Mouse (Mus musculus) Patski (cell line): ENCODE data around the gene Moxd1. TPM values are rescaled to one million over a fixed set of nuclear protein-coding genes. Genes with fewer than 3 reads are reported as not detected.

Source experiments
- ATAC-seq: fragments of 100-300 bp; one replicate; pipeline ENCODE4 v1.8.0; 2021
- CTCF ChIA-PET: fragments of 350-600 bp; sonication (Branson Sonifier 250); formaldehyde crosslinking; loops from one replicate; lab custom pipeline; 2022; ENCODE audit warnings: inconsistent platforms; lab: Charles Lee
- POLR2A ChIA-PET: fragments of 350-600 bp; sonication (Branson Sonifier 250); formaldehyde crosslinking; loops from one replicate; lab custom pipeline; 2022; ENCODE audit warnings: antibody characterized with exemption, inconsistent platforms; lab: Charles Lee
- DNase-seq: peaks from one replicate; pipeline ENCODE4 v3.0.0-alpha.2; 2011; ENCODE audit warnings: low read depth, low spot score
- H3K27me3 ChIP-seq: fragments of 371-371 bp; one replicate; pipeline ENCODE4 v1.5.1; 2021
- CTCF ChIP-seq: fragments of 100-300 bp; IDR thresholded peaks from one replicate; pipeline ENCODE4 v1.5.1; 2021
- in situ Hi-C: fragments of 300-500 bp; cut with MboI; formaldehyde crosslinking; loops from 3 replicates; pipeline ENCODE4 v1.11.1; 2018; ENCODE audit warnings: low pct_unique_long_range_greater_than_20kb, mixed read lengths
- polyA plus RNA-seq: library from polyadenylated mRNA; unstranded; gene quantifications from one replicate; pipeline ENCODE4 v1.2.3, GENCODE M21; 2021

Gene Moxd1
- polyA plus RNA-seq, 1 experiment from 2014 or later, result not detected

DNA sequence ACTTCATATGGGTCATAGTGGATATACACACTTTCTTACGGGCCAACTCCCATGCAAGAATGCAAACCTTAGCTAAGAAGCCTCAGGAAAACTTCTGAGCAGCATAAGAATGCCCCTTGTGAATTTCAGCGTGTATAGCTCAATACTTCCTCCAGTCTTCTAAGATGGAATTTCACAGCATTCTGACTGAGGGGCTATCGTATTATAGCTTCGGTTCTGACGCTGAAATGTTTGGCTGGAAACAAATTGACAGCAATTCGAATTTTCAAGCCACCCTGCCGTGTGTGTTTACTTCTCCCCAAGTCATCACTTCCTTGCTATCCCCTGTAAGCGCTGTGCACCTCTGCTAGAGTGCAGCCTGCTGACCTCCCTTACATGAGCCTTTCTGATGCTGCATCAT lies 1.3 kb downstream of the Moxd1 start:
- ATAC-seq (no peak), DNase-seq (no peak)
- ChIA-PET POLR2A (no interaction called here), CTCF (interaction anchor here (0.9 kb wide), 1 partner anchor 20 kb away, joined by 3 read pairs; no protein-coding TSS in a partner anchor)
- no peak for TF ChIP-seq CTCF
- in situ Hi-C loops, result no loop called here
- peaks cover 19% of the 10 kb centered on the region for H3K27me3 ChIP-seq

DNA sequence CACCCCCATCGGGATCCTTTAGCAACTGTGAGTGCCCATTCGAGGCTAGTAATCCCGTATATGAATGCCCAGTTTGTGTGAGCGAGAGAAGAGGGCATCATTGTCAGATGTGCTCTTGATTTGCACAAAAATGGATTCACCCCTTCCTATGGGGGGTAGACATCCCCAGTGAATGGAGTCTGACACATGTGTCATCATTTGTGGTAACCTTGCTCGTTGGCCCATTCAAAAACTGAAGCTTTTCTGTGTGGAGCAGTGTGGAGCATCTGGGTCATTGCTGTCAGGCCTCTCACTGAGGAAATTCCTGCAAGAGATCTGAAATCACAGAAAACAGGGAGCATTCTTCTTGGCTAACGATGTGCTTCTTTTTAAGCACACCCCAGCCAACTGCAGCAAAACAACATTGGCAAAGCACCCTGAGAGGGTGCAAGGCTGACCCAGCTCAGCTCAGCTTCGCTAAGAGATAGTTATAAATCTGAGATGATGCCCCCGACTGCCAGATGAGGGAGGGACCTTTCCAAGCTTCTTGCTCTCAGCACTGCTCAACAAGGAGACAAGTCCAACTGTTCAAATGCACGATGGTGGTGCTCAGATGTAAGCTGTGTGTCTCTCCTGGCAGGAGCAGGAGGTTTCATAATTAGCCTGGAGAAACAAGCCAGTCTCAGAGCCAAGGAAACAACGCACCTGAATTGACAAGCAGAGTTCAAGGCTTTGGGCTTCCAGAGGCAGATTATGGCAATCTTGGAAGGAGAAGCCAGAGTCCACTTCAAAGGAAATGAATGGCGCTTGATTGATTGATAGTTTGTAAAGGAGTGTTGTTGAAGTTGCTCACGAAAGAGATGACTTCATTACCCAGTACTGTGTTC lies 5.2 kb downstream of the Moxd1 start:
- in situ Hi-C loops, result no loop called here
- H3K27me3 ChIP-seq, result peaks cover 15% of the 10 kb centered on the region
- no peak for DNase-seq
- CTCF ChIA-PET, result no interaction called here
- no peak for TF ChIP-seq CTCF
- no peak for ATAC-seq
- POLR2A ChIA-PET, result no interaction called here

DNA sequence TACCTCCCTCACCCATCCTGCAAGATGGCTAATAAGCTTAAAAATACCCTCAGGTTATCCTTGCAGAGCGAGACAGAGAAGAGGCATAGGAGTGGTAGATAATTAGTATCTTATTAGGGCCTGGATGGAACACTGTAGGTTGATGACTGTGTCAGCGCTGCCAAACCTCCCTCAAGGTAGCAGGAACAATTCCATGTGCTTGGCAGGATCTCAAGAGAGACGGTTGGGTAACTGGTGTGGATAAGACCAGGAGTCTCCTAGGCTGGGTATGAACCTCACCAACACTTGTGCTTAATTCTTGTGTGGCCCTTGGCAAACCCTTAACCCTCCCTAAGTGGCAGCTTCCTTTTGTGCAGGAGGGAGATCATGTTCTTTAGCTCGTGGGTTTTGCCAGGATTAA lies 9.0 kb downstream of the Moxd1 start:
- peaks cover 12% of the 10 kb centered on the region for H3K27me3 ChIP-seq
- ATAC-seq, result no peak
- DNase-seq, result no peak
- TF ChIP-seq CTCF, result no peak
- ChIA-PET CTCF (no interaction called here), POLR2A (no interaction called here)
- in situ Hi-C loops, result no loop called here

DNA sequence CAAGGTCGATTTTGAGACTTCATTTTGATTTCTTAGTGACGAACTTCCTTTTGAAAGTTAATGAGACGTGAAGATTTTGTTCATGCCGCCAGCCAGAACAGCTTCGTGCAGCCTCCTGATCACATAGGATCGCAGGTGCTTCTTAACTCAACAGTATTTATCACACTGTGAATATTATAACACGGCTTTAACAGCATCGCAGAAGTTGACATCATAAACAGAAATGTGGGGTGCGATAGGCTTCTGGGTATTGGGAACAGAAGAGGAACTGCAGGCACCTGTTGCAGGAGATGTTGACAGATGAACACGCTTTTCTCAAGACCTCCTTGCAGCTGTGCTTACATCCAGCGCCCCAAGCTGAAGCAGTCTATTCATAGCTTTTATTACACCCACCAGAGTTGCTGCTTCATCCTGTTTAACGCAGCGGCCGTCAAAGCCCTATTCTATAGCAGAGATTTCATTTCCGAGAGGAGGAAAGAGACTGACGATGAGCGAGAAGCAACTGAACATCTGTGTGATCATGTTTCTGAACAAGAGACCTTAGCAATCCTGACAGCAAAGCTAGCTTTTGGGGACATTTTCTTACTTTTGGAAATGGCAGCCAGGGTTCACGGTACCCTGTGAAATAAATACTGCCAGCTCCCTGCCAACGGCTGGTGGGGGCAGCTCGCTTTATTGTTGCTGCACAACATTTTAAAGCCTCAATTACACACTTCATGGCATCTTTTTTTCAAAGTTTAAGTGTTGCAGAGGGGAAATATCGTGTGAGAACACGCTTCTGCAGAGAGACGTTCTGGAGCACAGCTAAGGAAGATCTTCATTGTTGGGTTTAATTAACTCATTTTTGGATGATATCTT lies 12.3 kb downstream of the Moxd1 start:
- DNase-seq, result no peak
- peaks cover 29% of the 10 kb centered on the region for H3K27me3 ChIP-seq
- CTCF ChIA-PET, result interaction anchor here (0.8 kb wide), 1 partner anchor 14 kb away, joined by 3 read pairs; no protein-coding TSS in a partner anchor
- POLR2A ChIA-PET, result no interaction called here
- no peak for ATAC-seq
- TF ChIP-seq CTCF, result no peak
- in situ Hi-C loops, result no loop called here

DNA sequence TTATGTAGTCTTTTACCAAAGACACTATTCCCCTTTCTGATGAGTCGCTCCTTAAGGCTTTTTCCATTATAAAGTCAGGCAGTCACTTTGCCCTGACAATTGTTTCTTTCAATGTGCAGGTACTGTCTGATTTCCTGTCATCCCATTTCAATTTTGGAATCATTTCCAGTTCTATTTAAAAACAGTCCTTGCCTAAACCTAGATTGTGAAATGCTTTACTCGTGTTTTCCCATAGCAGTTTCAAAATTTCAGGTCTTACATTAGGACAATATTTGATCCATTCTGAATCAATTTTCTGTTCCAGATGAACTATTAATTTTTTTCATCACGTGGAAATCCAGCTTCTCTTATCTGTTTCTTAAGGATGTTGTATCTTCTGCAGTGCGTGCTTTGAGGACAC lies 23.5 kb downstream of the Moxd1 start:
- TF ChIP-seq CTCF, result no peak
- in situ Hi-C loops, result no loop called here
- ATAC-seq (no peak), DNase-seq (no peak)
- peaks cover 54% of the 10 kb centered on the region for H3K27me3 ChIP-seq
- POLR2A ChIA-PET, result no interaction called here
- CTCF ChIA-PET, result interaction anchor here (1.0 to 2.2 kb wide), 2 partner anchors 10 to 14 kb away, joined by 3 to 6 read pairs; no protein-coding TSS in a partner anchor

DNA sequence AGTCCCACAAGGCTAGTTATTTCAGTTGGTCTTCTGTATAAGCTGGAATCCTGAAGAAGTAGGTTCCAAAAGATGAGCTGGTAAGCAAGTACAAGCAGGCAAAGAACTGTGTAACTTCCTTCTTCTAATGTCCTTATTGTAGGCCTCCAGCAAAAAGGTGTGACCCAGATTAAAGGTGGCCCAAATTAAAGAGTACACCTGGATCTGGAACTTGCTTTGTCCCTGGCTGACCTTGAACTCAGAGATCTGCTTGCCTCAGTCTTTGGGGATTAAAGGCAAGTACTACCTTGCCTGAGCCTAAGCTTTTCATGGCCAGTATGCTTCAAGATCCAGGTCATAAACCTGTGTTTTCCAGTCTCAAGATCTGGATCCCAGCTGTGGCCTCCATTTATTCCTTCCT lies 24.8 kb downstream of the Moxd1 start:
- ChIA-PET CTCF (no interaction called here), POLR2A (no interaction called here)
- ATAC-seq (no peak), DNase-seq (no peak)
- no peak for TF ChIP-seq CTCF
- in situ Hi-C loops, result no loop called here
- peaks cover 49% of the 10 kb centered on the region for H3K27me3 ChIP-seq

DNA sequence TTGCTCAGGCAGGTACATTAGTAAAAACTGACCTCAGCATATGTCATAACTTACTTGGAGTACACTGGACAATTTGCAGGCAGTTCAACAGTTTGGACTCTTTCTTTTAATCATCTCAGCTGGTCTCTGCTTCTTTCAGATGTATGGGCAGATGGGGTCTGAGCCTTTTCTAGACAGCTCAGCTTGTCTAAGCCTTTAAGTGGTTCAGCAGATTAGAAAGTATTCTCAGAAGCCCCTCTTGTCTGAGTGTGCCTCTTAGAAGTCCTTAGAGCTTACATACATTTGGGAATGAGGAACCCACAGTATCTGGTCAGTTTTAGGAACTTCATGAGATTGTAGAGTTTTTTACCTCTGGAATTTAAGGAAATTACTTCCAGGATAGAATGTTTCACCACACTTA lies 28.3 kb downstream of the Moxd1 start:
- ATAC-seq, result no peak
- no peak for TF ChIP-seq CTCF
- H3K27me3 ChIP-seq, result peaks cover 38% of the 10 kb centered on the region
- ChIA-PET POLR2A (no interaction called here), CTCF (no interaction called here)
- in situ Hi-C loops, result no loop called here
- DNase-seq, result no peak

DNA sequence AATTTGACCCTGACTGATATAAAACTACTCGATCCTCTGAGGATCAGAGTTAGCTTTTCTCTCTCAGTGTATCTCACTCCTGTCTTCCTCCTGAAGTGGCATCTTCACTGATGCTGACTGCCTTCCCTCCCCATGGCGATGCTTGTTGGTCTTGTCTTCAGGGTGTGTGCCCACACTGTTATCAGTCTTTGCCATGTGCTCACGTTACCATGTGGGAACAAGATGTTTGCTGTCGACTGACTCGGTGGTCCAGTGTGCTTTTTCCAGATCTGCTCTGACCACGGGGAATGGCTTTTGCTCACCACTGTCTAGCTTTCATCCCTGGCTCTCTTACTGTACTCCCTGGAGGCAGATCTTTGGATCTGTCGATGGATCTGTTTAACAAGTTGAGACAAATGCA lies 34.8 kb downstream of the Moxd1 start:
- POLR2A ChIA-PET, result no interaction called here
- in situ Hi-C loops, result no loop called here
- DNase-seq (no peak), ATAC-seq (no peak)
- peaks cover 47% of the 10 kb centered on the region for H3K27me3 ChIP-seq
- CTCF ChIA-PET, result no interaction called here
- TF ChIP-seq CTCF, result no peak

DNA sequence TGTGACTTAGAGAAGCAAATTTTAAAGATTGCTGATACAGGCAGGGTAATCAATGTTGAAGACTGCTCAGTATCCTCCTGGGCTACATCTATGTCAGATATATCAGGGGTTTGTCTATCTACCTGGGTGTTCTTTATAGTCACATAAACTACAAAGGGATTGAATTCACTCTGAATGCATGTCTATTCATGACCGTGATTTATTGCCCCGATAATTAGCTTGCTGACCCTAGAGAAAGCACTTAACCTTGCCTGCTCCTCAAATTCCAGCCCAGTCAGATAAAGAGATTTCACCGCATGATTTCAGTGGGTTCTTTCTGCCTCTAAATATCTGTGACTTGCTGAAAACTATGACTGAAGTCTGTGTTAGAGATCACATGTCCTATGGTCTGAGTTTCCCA lies 35.6 kb downstream of the Moxd1 start:
- peaks cover 41% of the 10 kb centered on the region for H3K27me3 ChIP-seq
- TF ChIP-seq CTCF, result no peak
- ChIA-PET CTCF (no interaction called here), POLR2A (no interaction called here)
- ATAC-seq (no peak), DNase-seq (no peak)
- in situ Hi-C loops, result no loop called here

DNA sequence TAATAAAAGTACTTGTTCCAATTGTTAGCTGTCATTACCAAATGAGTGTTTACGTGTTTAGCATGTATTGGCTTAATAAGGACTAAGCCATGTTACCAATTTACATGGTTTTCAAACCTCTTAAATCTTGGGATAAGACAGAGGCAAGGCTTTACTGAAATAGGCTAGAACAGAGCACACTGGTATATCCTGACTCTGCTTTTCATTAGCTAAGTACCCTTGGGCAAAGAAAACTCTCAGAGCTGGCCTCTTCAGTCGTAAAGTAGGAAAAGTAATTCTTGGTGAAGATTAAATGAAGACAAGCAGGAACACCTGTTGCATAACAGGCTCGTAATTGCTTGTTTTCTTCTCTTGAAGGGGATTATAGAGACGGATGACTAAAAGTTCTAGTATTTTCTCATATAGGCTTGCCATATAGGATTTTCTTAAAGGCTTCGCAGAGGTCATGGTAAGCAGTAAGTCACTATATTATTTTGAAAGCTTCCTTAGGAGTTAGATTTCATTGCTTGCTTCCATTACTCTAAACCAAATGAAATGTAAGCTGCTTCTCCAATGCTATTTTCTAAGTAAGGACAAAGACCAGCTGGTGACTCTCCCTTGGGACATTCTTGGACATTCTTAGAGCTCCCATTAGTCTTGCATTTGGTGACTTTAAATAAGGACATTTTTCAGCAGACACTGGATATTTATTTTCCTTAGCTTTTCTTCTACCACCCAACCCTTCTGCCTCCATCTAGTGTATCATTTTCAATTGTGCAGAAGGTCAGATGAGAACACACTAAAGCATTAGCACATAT lies 36.7 kb downstream of the Moxd1 start:
- no peak for TF ChIP-seq CTCF
- ChIA-PET POLR2A (no interaction called here), CTCF (interaction anchor here (1.1 kb wide), 1 partner anchor 34 kb away, joined by 4 read pairs; no protein-coding TSS in a partner anchor)
- in situ Hi-C loops, result no loop called here
- DNase-seq (no peak), ATAC-seq (no peak)
- H3K27me3 ChIP-seq, result peaks cover 37% of the 10 kb centered on the region
